Mouse (Mus musculus) hindbrain, embryonic 14.5 days (tissue): Measurements from ENCODE around the gene Ppfia3. TPM values are rescaled to one million over a fixed set of nuclear protein-coding genes. Genes with fewer than 3 reads are reported as not detected.
"Not testable (repeated sequence)": the region's sequence is repeated elsewhere in the genome, so short reads cannot be mapped to it uniquely, and the experiment has no call there.

ENCODE experiments used
- ATAC-seq: fragments of 200-750 bp; cut with Nextera tagmentation; 2 replicates; pipeline ENCODE4 v1.8.0; 2017; ENCODE audit warnings: moderate number of reproducible peaks, mild to moderate bottlenecking, moderate TSS enrichment, moderate library complexity; ENCODE audit not compliant: low FRiP score
- DNase-seq: peaks from one replicate; pipeline ENCODE4 v3.0.0-alpha.2; 2015; ENCODE audit warnings: low spot score
- H3K27ac ChIP-seq: fragments of 300-500 bp; sonication (generic); 2 replicates; pipeline ENCODE4 v1.5.1; 2014; ENCODE audit warnings: mild to moderate bottlenecking, moderate library complexity
- H3K27me3 ChIP-seq: fragments of 300-500 bp; sonication (generic); 2 replicates; pipeline ENCODE4 v1.6.1; 2014; ENCODE audit warnings: mild to moderate bottlenecking, low read length, mixed read lengths; ENCODE audit not compliant: control insufficient read depth, insufficient read depth
- H3K36me3 ChIP-seq: fragments of 300-500 bp; sonication (generic); replicated peaks from 2 replicates; pipeline ENCODE4 v1.6.1; 2014; ENCODE audit not compliant: control insufficient read depth, insufficient read depth
- H3K4me1 ChIP-seq: fragments of 300-500 bp; sonication (generic); replicated peaks from 2 replicates; pipeline ENCODE4 v1.6.1; 2014; ENCODE audit warnings: antibody characterized with exemption, low read length, mixed read lengths; ENCODE audit not compliant: control insufficient read depth, insufficient read depth
- H3K4me2 ChIP-seq: fragments of 300-500 bp; sonication (generic); replicated peaks from 2 replicates; pipeline ENCODE4 v1.6.1; 2014; ENCODE audit warnings: mild to moderate bottlenecking, moderate library complexity
- H3K4me3 ChIP-seq: fragments of 300-500 bp; sonication (generic); replicated peaks from 2 replicates; pipeline ENCODE4 v1.5.1; 2014; ENCODE audit warnings: mild to moderate bottlenecking, low read length
- H3K9ac ChIP-seq: fragments of 300-500 bp; sonication (generic); 2 replicates; pipeline ENCODE4 v1.6.1; 2014
- H3K9me3 ChIP-seq: fragments of 300-500 bp; sonication (generic); 2 replicates; pipeline ENCODE4 v1.6.1; 2016; ENCODE audit warnings: low read length; ENCODE audit not compliant: control insufficient read depth
- WGBS: fragments of 180-500 bp; shearing (Covaris S2); extraction: QIAGEN DNeasy Blood & Tissue Kit; methylation state at CpG from one replicate; pipeline ENCODE4 v1.1.7; 2014; 5-methylcytosine and 5-hydroxymethylcytosine counted together
- polyA plus RNA-seq: library from polyadenylated mRNA; unstranded; fragments of >200 nt; fragmentation: Nextera tagmentation; extraction: Ambion mirVana; gene quantifications from 2 replicates; pipeline ENCODE4 v1.2.1, GENCODE M21; 2014

Gene Ppfia3
- polyA plus RNA-seq, 1 experiment from 2014 or later, result 29.8 TPM

GRCm38 (mm10) chr7:45407836-45408235 lies 41.0 kb upstream of the Ppfia3 start:
- Histone ChIP-seq H3K27me3 (peaks cover 81% of the 10 kb centered on the region), H3K27ac (no peak overlapping the region), H3K4me2 (no peak overlapping the region), H3K36me3 (no peaks in the 10 kb centered on the region), H3K4me1 (no peaks in the 10 kb centered on the region; the same call in 1 of the 2 replicates), H3K4me3 (no peak overlapping the region), H3K9ac (no peak overlapping the region), H3K9me3 (no peaks in the 10 kb centered on the region)
- DNase-seq, result no peak
- ATAC-seq, result no peak
- 84% methylated on average over 10 of the region's 10 CpGs for WGBS

- DNase-seq, result no peak
- 2% methylated on average over 101 of the region's 114 CpGs for WGBS
- Histone ChIP-seq H3K9ac (no peak overlapping the region), H3K4me3 (peak overlapping the region; percentile 26), H3K4me1 (no peaks in the 10 kb centered on the region; the same call in 1 of the 2 replicates), H3K4me2 (peak overlapping the region; percentile 48), H3K36me3 (no peaks in the 10 kb centered on the region), H3K9me3 (no peaks in the 10 kb centered on the region), H3K27ac (no peak overlapping the region), H3K27me3 (peaks cover 67% of the 10 kb centered on the region)
- ATAC-seq, result no peak
Measured at GRCm38 (mm10) chr7:45406157-45407156, 39.6 kb upstream of the Ppfia3 start.

GRCm38 (mm10) chr7:45405091-45406075 lies 38.6 kb upstream of the Ppfia3 start, which contains the start of gene Kcna7:
Kcna7 (plus strand) TSS chr7:45405653.
- no peak for ATAC-seq
- Histone ChIP-seq H3K9ac (no peak within 1 kb of the TSS), H3K27ac (no peak within 1 kb of the TSS), H3K27me3 (peaks cover 57% of the 10 kb centered on the region), H3K4me1 (no peaks in the 10 kb centered on the region; the same call in 1 of the 2 replicates), H3K4me2 (peak within 1 kb of the TSS; percentile 48), H3K9me3 (no peaks in the 10 kb centered on the region), H3K36me3 (no peaks in the 10 kb centered on the region), H3K4me3 (peak within 1 kb of the TSS; percentile 26)
- 10% methylated on average over 28 of the region's 28 CpGs for WGBS
- DNase-seq, result peak; percentile 37

- Histone ChIP-seq H3K27ac (no peak overlapping the region), H3K27me3 (peaks cover 40% of the 10 kb centered on the region), H3K4me3 (no peak overlapping the region), H3K4me1 (no peaks in the 10 kb centered on the region; the same call in 1 of the 2 replicates), H3K9me3 (no peaks in the 10 kb centered on the region), H3K4me2 (no peak overlapping the region), H3K9ac (no peak overlapping the region), H3K36me3 (no peaks in the 10 kb centered on the region)
- ATAC-seq (no peak), DNase-seq (peak; percentile 66)
- WGBS, result 47% methylated on average over 6 of the region's 6 CpGs
Measured at GRCm38 (mm10) chr7:45403532-45404261, 36.9 kb upstream of the Ppfia3 start.

GRCm38 (mm10) chr7:45401521-45402085 lies 34.8 kb upstream of the Ppfia3 start:
- no peaks in the 10 kb centered on the region for H3K9me3 ChIP-seq
- H3K4me2 ChIP-seq, result no peak overlapping the region
- no peak overlapping the region for H3K27ac ChIP-seq
- no peak overlapping the region for H3K4me3 ChIP-seq
- H3K9ac ChIP-seq, result no peak overlapping the region
- no peaks in the 10 kb centered on the region; the same call in 1 of the 2 replicates for H3K4me1 ChIP-seq
- ATAC-seq (no peak), DNase-seq (no peak)
- H3K27me3 ChIP-seq, result peaks cover 19% of the 10 kb centered on the region
- H3K36me3 ChIP-seq, result no peaks in the 10 kb centered on the region
- 81% methylated on average over 10 of the region's 10 CpGs for WGBS

- Histone ChIP-seq H3K9ac (no peak overlapping the region), H3K4me3 (no peak overlapping the region), H3K4me1 (peaks cover 18% of the 10 kb centered on the region), H3K9me3 (no peaks in the 10 kb centered on the region), H3K4me2 (no peak overlapping the region), H3K36me3 (peaks cover 5% of the 10 kb centered on the region), H3K27me3 (no peaks in the 10 kb centered on the region), H3K27ac (no peak overlapping the region)
- no peak for ATAC-seq
- DNase-seq, result no peak
- 78% methylated on average over 2 of the region's 2 CpGs for WGBS
Measured at GRCm38 (mm10) chr7:45396787-45397186, 30.0 kb upstream of the Ppfia3 start.

GRCm38 (mm10) chr7:45396337-45396775 lies 29.5 kb upstream of the Ppfia3 start:
- Histone ChIP-seq H3K27ac (peak overlapping the region; percentile 97), H3K4me1 (peaks cover 18% of the 10 kb centered on the region), H3K9ac (peak overlapping the region; percentile 34; the same call in 1 of the 2 replicates), H3K4me3 (peak overlapping the region; percentile 82), H3K4me2 (peak overlapping the region; percentile 97)
- not testable (repeated sequence) for DNase-seq, H3K27me3 ChIP-seq, H3K9me3 ChIP-seq, H3K36me3 ChIP-seq
- WGBS, result 4% methylated on average over 3 of the region's 3 CpGs
- 0 out of 2 replicates have a peak, but pooled peaks have one; percentile 4 for ATAC-seq

- Histone ChIP-seq H3K9ac (peak within 1 kb of the TSS; percentile 79), H3K27ac (peak within 1 kb of the TSS; percentile 97), H3K36me3 (peaks cover 16% of the 10 kb centered on the region), H3K27me3 (no peaks in the 10 kb centered on the region), H3K4me3 (peak within 1 kb of the TSS; percentile 82), H3K4me2 (peak within 1 kb of the TSS; percentile 97), H3K4me1 (peaks cover 18% of the 10 kb centered on the region), H3K9me3 (no peaks in the 10 kb centered on the region)
- DNase-seq (peak; percentile 100), ATAC-seq (peak; percentile 96)
- WGBS, result under 1% methylated on average over 60 of the region's 60 CpGs
Measured at GRCm38 (mm10) chr7:45395578-45396336, 28.9 kb upstream of the Ppfia3 start, which contains the start of gene Snrnp70. Snrnp70 (minus strand) TSS chr7:45395742.
